Mouse (Mus musculus) cerebellum, adult 11 months (tissue): ENCODE measurements at regions not wholly inside any gene's neighbourhood (a gene's known extent, or its start where the extent isn't known, plus 50 kb on each side); places are given as distances from the start of the nearest gene placed in this dataset.

Source experiments
- DNase-seq: peaks from one replicate; pipeline ENCODE4 v3.0.0; 2022

DNA sequence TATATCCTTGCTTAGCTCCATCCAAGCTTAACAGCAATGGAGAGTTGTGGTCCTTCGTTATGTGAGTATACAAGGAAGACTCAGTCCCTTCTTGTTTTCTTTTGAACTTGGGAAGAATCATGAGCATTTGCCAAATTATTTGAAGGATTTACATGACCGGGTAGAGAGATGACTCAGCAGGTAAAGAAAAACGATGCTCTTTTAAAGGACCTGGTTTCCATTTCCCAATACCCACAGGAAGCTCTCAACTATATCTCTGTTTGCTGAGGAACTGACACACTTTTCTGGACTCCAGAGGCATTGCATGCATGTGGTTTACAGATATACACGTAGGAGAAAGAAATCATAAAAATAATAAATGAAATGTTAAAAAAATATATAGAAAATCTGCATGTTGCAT, 457.5 kb downstream of the Ppargc1a start:
- no peak for DNase-seq

DNA sequence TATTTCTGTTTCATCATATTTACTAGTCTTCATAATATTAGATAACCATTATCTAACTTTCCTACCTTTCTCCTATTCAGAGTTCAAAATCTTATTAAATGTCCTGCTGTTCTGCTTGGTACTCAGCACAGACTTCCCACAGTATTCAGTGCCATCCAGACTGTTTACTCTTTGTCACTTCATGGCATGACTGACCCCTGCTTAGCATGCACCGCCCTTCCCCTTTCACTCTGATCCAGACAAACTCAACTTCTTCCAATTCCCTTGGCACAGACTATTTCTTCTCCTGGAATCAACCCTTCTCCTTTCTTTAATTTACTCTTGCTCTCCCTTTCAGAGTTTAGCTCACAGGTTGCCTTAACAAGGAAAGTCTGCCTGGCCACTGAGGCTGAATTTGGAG, 458.8 kb downstream of the Ppargc1a start:
- no peak for DNase-seq

DNA sequence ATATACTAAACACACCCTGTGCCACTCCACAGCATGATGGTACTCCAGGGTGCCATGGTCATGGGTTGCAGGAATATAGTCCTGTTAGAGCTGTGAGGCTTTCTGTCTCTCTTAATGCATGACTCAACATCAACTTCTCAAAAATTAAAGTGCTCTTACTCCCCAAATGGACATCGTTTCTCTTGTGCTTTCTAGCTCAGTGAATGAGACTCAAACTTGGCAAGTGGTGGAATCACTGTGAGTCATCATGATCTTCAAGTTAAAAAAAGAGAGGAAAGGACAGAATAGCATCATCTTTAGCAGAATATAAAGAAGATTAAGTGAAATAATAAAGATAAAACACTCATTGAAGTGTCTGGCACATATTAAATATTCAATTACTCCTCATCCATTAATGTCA, 459.3 kb downstream of the Ppargc1a start:
- DNase-seq = no peak

DNA sequence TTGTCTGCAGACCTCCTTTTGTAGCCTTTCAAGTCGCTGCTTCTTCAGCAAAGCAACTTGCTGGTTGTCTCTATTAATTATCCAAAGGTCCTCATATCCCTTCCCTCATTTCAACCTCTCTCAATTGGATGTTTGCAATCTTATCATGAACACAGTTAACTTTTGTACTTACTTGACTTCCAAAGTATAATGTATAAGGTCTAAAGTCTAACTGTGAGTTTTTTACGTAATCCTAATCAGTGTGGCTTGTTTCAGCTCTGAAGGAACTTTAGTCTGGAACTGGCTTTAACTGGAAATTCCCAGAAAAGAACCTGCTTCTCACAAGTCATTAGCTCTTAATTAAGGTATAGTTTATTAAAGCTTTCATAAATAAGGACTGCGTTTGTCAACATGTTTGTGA, 467.6 kb downstream of the Ppargc1a start:
- no peak for DNase-seq

DNA sequence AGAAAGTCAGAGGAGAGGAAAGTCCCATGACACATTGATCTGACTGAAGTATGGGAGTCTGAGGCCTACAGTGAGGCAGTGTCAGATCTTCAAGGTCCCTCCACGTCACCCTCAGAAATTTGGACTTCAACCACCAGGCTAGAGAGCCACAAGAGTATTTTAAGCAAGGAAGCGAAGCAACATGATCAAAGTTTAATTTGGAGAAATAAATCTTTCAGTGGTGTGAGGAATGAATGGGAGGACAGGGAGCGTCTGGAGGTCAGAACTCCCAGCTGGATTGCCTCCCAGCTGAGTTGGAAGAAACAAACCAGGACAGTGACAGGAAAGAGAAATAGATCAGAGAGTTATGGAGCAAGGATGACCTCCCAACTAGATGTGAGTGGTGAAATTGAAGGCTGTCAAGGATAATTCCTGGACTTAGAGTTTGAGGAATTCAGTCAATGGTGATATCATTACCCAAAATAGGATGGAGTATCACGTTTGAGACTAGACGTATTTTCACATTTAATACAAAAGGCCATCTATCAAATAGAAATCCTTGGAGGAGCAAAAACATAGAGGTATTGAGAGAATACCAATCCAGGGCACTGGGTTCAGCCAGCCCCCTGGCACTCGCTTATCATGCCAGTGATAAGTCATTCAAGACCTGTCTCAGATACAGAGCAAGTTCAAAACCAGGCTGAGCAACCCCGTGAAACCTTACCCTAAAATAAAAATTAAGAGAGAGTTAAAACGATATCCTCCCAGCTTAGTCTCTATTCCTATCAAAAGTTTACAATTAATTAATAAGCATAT, 494.7 kb downstream of the Ppargc1a start:
- no peak for DNase-seq

DNA sequence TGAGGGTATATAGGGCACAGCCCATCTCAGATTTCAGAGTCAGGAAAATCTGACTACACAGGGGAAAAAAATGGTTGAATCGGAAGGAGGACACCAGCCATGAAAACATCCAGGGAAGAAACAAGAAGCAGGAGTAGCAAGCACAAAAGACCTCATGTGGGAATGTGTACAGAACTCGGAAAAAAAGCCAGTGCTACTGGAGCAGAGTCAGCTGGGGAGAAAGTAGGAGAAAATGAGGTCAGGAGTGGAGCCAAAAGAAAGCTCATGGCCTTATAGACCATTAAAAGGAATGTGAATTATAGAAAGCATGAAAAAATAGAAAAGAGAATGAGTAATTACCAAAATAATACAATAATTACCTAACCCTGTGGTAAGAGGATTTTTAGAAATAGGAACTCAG, 495.4 kb downstream of the Ppargc1a start:
- DNase-seq = no peak

DNA sequence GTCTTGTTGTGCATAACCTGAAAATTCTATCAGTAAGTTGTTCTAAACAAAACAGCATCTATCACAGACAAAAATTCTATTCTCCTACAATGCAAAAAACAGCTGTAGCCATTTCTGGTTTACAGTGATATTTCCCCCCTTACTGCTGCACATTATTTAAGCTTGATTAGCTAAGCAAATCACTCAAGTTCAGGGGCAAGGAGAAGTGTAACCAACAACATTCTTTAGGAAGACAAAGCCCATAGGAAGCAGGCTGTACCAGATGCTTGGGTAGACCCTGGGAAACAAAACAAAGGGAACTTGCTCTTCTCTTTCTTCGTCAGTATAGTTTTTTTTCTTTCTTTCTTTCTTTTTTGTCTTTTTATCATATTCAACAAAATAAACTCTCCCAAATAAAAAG, 497.9 kb downstream of the Ppargc1a start:
- DNase-seq = no peak

DNA sequence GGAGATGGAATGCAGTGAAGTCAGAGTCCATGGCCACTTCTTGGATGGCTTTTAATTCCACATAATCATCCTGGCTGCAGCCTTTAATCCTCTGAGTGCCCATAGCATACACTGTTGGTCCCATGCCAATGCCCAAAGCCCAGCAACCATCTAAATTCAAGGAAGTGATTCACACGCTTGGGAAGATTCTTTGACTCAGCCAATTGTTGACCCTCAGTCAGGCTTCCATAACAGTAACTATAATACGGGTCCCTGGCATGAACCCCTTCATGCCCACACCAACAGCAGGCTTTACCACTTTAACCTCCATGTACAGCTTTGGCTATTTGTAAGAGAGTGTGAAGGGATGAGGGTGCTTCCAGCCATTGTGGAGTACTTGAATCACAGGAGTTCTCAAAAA, 521.7 kb downstream of the Ppargc1a start:
- DNase-seq = no peak

DNA sequence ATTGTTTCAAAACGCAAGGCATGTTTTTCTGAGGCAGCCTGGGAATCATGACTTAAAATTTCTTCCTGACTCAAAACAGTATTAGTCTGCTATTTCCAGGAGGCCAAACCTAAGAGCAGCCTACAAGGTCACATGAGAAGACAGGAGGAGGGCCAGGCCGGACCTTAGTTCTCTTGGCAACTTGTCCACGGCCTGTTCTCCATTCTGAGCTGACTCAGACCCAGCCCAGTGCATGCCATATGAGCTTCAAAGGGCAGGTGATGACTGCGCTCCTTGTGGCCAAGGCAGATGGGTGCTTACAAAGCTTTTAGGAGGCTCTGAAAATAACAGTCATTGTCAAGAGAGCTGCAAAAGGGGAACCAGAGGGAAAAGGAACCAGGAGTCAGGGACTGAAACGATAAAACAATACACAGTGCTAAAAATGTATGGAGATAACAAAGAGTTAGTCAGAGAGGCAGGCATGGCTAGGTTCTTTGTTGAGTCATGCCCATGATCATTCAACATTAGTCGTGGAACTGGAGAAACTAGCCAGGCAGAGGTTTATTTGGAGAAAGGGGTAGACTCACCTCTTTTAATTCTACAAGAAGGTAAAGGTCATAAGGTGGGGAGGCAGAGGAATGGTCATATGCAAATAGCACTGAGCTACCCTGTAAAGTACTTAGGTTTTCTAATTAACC, 525.8 kb downstream of the Ppargc1a start:
- DNase-seq = no peak

DNA sequence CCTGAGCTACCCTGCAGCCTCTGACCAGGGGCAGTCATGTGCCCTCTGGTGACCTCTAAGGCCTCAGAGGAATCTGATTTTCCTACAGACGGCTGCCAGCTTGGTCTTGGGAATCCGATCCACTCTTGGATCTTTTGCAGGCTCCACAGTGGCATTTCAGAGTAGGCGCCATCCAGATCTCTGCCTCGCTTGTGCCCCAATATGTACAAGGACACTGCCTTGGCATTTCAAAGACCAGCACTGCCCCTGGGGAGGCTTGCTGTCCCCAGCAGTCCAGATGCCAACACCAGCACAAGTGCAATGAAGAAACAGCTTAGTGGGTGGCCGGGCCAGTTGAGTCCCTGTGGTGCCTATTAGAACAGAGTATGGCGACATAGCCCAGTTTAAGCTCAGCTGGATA, 526.6 kb downstream of the Ppargc1a start:
- no peak for DNase-seq

DNA sequence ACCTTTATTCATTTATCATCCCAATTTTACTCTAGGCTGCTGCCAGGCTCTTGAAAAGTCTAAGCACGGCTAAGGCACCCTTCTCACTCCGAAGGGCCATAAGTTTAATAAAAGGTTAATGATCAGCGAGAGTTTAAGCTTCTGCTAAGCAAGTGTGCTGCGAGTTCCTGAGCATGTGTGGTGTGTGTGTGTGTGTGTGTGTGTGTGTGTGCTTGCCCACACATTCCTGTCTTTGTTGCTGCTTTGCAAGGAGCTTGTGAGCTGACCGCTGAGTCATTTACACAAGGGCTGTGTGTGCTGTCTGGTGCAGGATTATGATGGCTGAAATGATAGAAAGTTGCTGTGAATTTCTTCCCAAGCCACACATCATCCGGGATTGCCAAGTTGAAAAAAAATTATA, 527.1 kb downstream of the Ppargc1a start:
- DNase-seq = no peak

DNA sequence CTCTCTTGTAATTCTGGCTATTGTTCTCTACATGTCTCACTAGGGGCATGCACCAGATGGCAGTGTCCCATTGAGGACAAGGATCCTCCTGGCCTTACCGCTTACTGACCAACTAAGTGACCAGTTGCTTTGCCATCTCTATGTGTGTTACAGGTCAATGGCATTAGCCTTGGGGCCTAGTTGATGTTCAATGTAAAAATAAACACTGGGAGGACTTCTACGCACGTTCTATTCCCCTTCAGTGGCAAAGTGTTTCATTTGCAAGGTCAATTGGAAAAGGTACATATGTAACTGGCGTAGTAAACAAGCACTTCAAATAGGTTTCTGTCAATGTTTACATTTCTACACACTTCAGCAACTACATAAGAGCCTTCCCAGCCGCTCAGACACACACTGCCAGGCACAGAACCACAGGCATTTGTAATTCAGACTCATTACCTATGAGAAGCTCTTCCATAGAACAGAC, 527.8 kb downstream of the Ppargc1a start:
- DNase-seq = peak; percentile 6

DNA sequence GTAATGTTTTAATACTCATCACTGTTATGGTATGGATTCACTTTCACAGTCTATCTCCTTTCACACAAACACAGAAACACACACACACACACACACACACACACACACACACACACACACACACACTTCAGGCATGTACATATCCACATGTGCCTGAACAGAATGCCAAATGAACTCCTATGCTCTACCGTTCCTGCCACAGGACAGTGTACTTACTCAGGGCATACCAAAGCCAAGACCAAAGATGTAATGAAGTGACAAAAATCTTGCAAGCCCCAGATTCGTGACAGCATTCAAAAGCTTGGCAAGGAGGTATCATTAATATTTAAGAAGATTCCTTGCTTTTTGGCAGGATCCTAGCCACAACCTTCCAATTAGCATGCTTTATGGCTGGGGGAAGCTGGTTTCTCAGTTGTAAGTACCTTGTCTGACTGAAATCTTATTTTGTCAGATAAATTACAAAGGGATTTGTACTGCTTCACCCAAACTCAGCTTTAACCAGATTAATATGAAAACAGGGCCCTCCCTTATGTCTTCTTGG, 531.0 kb downstream of the Ppargc1a start:
- no peak for DNase-seq

DNA sequence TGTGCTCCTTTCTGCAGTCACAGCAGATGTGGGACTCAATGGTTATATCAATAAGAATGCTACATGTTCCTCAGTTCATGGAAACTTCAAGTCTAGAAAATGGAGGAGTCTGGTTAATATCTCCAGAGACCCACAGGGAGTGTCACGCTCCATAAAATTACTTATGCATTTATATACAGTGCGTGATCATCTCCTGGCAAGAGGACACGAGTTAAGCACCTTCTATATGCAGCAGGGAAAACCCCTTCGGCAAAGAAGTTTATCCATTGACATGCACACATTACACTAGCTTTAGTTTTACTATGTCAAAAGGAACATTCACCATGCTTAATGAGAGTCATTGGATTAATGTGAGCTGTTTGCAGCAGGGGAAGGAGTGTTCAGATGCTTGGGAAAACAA, 538.6 kb downstream of the Ppargc1a start:
- DNase-seq = no peak

DNA sequence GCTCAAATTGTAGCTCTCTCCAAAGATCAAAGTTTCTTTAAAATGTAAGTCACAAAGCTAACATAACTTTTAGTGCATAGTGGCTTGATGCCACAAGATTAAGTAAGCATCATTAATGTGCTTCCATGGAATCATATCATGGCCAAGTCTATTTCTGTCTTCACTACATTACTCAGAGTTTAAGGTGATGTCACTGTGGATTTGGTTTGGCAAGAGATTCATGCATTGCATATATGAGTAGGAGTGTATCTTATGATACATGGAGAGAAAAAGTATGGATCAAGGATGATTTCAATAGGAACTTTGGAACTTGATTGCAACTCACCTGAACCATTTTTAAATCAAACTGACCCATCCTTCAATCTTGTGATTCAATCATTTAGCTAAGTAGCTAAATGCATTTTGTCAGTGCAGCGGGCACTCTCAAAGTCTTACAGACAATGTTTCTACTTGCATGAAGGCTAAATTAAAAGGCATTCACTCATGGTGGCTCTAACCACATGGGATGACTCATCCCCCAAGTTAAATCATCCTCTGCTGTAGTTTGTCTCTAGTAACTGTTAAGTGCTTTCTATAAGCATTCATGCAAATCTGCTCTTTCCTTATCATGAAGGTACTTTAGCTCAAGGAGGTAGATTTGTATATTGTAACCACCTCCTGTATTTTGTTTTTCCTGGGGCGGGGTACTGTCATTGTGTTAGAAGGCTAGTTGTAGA, 576.5 kb downstream of the Ppargc1a start:
- DNase-seq = no peak
